Comparison of ENCODE assay signal across 21 mouse cellular contexts in genomic region chr12:103634430-103634829, GRCm38 (mm10). TPM values are rescaled to one million over a fixed set of nuclear protein-coding genes. Genes with fewer than 3 reads are reported as not detected.
"Had no signal": no experiment of that assay in that cellular context is flagged by ENCODE, and none has a peak within 500 bp of the region (broad histone marks: within the 10 kb centered on the region; RNA-seq: fewer than 3 reads in every experiment).

No protein-coding gene starts in this region.

- H3K4me1 ChIP-seq: limb, embryonic 15.5 days; midbrain, embryonic 13.5 days; neural tube, embryonic 15.5 days had no signal

- ATAC-seq: midbrain, embryonic 13.5 days had no signal

- H3K9ac ChIP-seq: limb, embryonic 15.5 days; liver, embryonic 14.5 days; midbrain, embryonic 13.5 days; neural tube, embryonic 15.5 days had no signal

- H3K4me2 ChIP-seq: limb, embryonic 15.5 days; midbrain, embryonic 13.5 days; neural tube, embryonic 15.5 days had no signal

- DNase-seq: kidney, adult 9 months; kidney, postnatal 36 days; layer of hippocampus, postnatal 36 days; lung, adult 18-20 months; right cerebral cortex, adult 18-20 months; right cerebral cortex, postnatal 25 days; thymus, postnatal 4 days had no signal

- H3K4me3 ChIP-seq: limb, embryonic 15.5 days; midbrain, embryonic 13.5 days; myocyte; neural tube, embryonic 15.5 days had no signal

- H3K27ac ChIP-seq: kidney, postnatal 0 days; limb, embryonic 15.5 days; liver, embryonic 14.5 days; midbrain, embryonic 13.5 days; neural tube, embryonic 15.5 days had no signal

- H3K27me3 ChIP-seq: limb, embryonic 15.5 days; midbrain, embryonic 13.5 days; neural tube, embryonic 15.5 days had no signal

- H3K9me3 ChIP-seq: limb, embryonic 15.5 days; midbrain, embryonic 13.5 days; neural tube, embryonic 15.5 days had no signal

- H3K36me3 ChIP-seq: limb, embryonic 15.5 days; midbrain, embryonic 13.5 days; neural tube, embryonic 15.5 days had no signal

RNA-seq across cellular contexts. Expression of gene Serpina10, which starts 3.2 kb away (rescaled TPM):
- total RNA-seq: layer of hippocampus, adult 18-20 months; layer of hippocampus, postnatal 36 days; left cerebral cortex, adult 8-10 months; left cerebral cortex, postnatal 25 days; megakaryocyte-erythroid progenitor cell, adult 5-6 weeks had no signal
- polyA plus RNA-seq: lung, embryonic 16.5 days; midbrain, embryonic 13.5 days; myocyte; small intestine, adult 2 months had no signal

RNA-seq across cellular contexts. Expression of gene Serpina6, which starts 22.6 kb away (rescaled TPM):
- total RNA-seq: layer of hippocampus, adult 18-20 months; layer of hippocampus, postnatal 36 days; left cerebral cortex, adult 8-10 months; left cerebral cortex, postnatal 25 days; megakaryocyte-erythroid progenitor cell, adult 5-6 weeks had no signal
- polyA plus RNA-seq: small intestine, adult 2 months had no signal

RNA-seq across cellular contexts. Expression of gene Serpina16, which starts 41.5 kb away (rescaled TPM):
- total RNA-seq: layer of hippocampus, adult 18-20 months; layer of hippocampus, postnatal 36 days; left cerebral cortex, adult 8-10 months; left cerebral cortex, postnatal 25 days; megakaryocyte-erythroid progenitor cell, adult 5-6 weeks had no signal
- polyA plus RNA-seq: kidney, postnatal 0 days; limb, embryonic 11.5 days; limb, embryonic 15.5 days; lung, embryonic 16.5 days; midbrain, embryonic 13.5 days; myocyte; neural tube, embryonic 11.5 days; small intestine, adult 2 months had no signal
